26 mouse cellular contexts compared by ENCODE assay signal in genomic region chr15:80342394-80342793, GRCm38 (mm10). TPM values are rescaled to one million over a fixed set of nuclear protein-coding genes. Genes with fewer than 3 reads are reported as not detected.
DNase-seq lines count a peak whose midpoint lies in the region; ATAC-seq lines count a peak whose summit lies in the region.
"Had no signal": no experiment of that assay in that cellular context is flagged by ENCODE, and none has a peak within 500 bp of the region (broad histone marks: within the 10 kb centered on the region; RNA-seq: fewer than 3 reads in every experiment).

No protein-coding gene starts in this region.

- no peak overlapping the region for H3K9ac ChIP-seq in kidney, embryonic 16.5 days (replicated peaks; ENCODE audit: low read length)
- H3K9ac ChIP-seq: embryonic facial prominence, embryonic 15.5 days; forebrain, embryonic 12.5 days; forebrain, postnatal 0 days; heart, embryonic 12.5 days; hindbrain, embryonic 13.5 days; liver, embryonic 15.5 days; neural tube, embryonic 13.5 days had no signal

- WGBS in kidney, embryonic 16.5 days: 75% methylated on average over 4 of the region's 4 CpGs

- H3K27me3 ChIP-seq in kidney, embryonic 16.5 days (ENCODE audit: insufficient read depth, low read length): no peaks in the 10 kb centered on the region
- H3K27me3 ChIP-seq: embryonic facial prominence, embryonic 15.5 days; forebrain, embryonic 12.5 days; liver, embryonic 15.5 days; neural tube, embryonic 13.5 days had no signal

- H3K4me1 ChIP-seq in kidney, embryonic 16.5 days (ENCODE audit: insufficient read depth, low read length): no peaks in the 10 kb centered on the region
- H3K4me1 ChIP-seq: liver, embryonic 15.5 days had no signal

- H3K4me3 ChIP-seq in kidney, embryonic 16.5 days (ENCODE audit: low read length): no peak overlapping the region
- H3K4me3 ChIP-seq: embryonic facial prominence, embryonic 10.5 days; embryonic facial prominence, embryonic 15.5 days; forebrain, embryonic 12.5 days; heart, adult 2 months; heart, embryonic 12.5 days; hindbrain, embryonic 13.5 days; liver, embryonic 15.5 days; myocyte; neural tube, embryonic 13.5 days had no signal

- no peak overlapping the region for H3K27ac ChIP-seq in kidney, embryonic 16.5 days (ENCODE audit: low read length)
- H3K27ac ChIP-seq: embryonic facial prominence, embryonic 10.5 days; embryonic facial prominence, embryonic 15.5 days; forebrain, embryonic 12.5 days; heart, adult 2 months; hindbrain, embryonic 13.5 days; liver, embryonic 15.5 days; neural tube, embryonic 13.5 days had no signal

- DNase-seq in cerebellum, adult 9-11 months: peak; percentile 76
- DNase-seq in cerebellum, postnatal 25 days: no peak
- DNase-seq in kidney, adult 9 months: peak; percentile 21
- peak; percentile 7 for DNase-seq in lung, postnatal 10 days
- DNase-seq in lung, postnatal 4 days: no peak
- no peak for DNase-seq in spleen, postnatal 14 days (ENCODE audit: low spot score in 2 of 2)
- DNase-seq: forebrain, postnatal 0 days; heart, adult 2 months; liver; right cerebral cortex, postnatal 4 days; thymus, adult 2 months; thymus, postnatal 36 days had no signal

- H3K36me3 ChIP-seq in kidney, embryonic 16.5 days (ENCODE audit: insufficient read depth, low read length): no peaks in the 10 kb centered on the region
- H3K36me3 ChIP-seq: embryonic facial prominence, embryonic 10.5 days; embryonic facial prominence, embryonic 15.5 days; forebrain, embryonic 12.5 days; heart, embryonic 12.5 days; hindbrain, embryonic 13.5 days; liver, embryonic 15.5 days; neural tube, embryonic 13.5 days had no signal

- H3K4me2 ChIP-seq in kidney, embryonic 16.5 days (replicated peaks; ENCODE audit: low read depth, low read length): no peak overlapping the region
- H3K4me2 ChIP-seq: embryonic facial prominence, embryonic 15.5 days; forebrain, embryonic 12.5 days; heart, embryonic 12.5 days; hindbrain, embryonic 13.5 days; liver, embryonic 15.5 days; midbrain, embryonic 11.5 days; neural tube, embryonic 13.5 days had no signal

- H3K9me3 ChIP-seq in kidney, embryonic 16.5 days (ENCODE audit: low read length): no peaks in the 10 kb centered on the region
- H3K9me3 ChIP-seq: embryonic facial prominence, embryonic 10.5 days; embryonic facial prominence, embryonic 15.5 days; forebrain, embryonic 12.5 days; heart, embryonic 12.5 days; hindbrain, embryonic 13.5 days; liver, embryonic 15.5 days; neural tube, embryonic 13.5 days had no signal

- no peak for ATAC-seq in kidney, embryonic 16.5 days (ENCODE audit: low FRiP score, low TSS enrichment)
- ATAC-seq: forebrain, postnatal 0 days; intestine, embryonic 16.5 days; midbrain, embryonic 16.5 days had no signal

RNA-seq across cellular contexts. Expression of gene Cacna1i, which starts 55.4 kb away (rescaled TPM):
- not detected in 2 replicates for polyA plus RNA-seq in kidney, embryonic 16.5 days (2015; fragmentation: Nextera tagmentation; extraction: Ambion mirVana)
- polyA plus RNA-seq: heart, embryonic 12.5 days; heart, postnatal 0 days; intestine, embryonic 16.5 days; limb, embryonic 11.5 days had no signal

Comparison
In these comparisons a context has a peak if more than half of its experiments do, and no peak if none do; other contexts are left out.
1. DNase-seq: peak in cerebellum, adult 9-11 months (single experiment), kidney, adult 9 months (single experiment) and lung, postnatal 10 days (single experiment); none in cerebellum, postnatal 25 days (0 of 2), lung, postnatal 4 days (0 of 2) and spleen, postnatal 14 days (0 of 2).